Mouse (Mus musculus): Measurements from ENCODE around the gene Rbfox3. TPM values are rescaled to one million over a fixed set of nuclear protein-coding genes. Genes with fewer than 3 reads are reported as not detected.

Gene Rbfox3
- polyA plus RNA-seq, 1 experiment from 2014 or later, result 0.26 TPM

DNA sequence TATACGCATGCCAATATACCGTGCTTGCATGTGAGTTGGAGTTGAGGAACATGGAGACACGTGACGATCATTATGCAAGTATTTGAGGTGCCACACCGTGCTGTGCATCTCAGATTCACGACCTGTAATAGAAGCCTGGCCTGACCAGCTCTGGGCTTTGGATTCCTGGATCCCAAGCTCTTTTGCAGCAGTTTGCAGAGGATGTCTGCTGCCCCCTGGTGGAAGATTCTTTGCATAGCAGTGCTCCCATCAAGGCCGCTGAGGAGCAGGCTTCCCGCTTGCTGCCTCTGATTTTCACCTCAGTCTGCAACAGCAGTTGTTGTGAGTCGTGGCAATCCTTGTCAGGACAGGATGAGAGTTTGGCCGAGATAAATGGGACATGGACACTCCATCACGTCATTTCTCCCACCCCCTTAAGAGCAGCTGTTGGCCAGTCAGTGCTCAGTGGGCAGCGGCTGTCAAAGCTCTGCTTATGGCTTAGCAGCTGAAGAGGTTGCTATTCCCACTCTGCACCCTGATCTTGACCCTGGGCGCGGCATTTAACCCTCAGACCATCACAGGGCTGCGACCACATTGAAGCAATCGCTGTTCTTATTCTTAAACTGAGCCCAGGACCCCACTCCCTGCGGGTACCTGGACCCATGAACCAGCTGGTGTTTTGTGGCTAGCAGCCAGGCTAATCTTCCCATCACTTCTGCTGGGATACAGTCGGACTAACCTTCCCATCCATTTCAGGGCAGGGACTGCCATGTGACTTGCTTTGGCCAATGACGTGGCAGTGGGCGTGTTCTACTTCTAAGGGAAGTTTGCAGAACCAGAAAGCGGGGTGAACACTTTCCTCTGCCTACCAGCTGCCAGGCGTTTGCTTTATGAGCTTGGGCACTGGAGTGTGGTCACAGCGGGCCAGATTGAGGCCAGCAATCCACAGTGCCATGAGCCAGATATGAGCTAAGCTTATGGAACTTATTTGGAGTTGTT lies 172.3 kb downstream of the Rbfox3 start:
- WGBS, result 12% methylated on average over 23 of the region's 23 CpGs
- Histone ChIP-seq H3K27me3 (replicated peaks) (peaks cover 48% of the 10 kb centered on the region), H3K36me3 (no peaks in the 10 kb centered on the region), H3K9me3 (replicated peaks) (no peaks in the 10 kb centered on the region), H3K27ac (ENCODE audit: poor library complexity, severe bottlenecking) (no peak overlapping the region), H3K4me3 (no peak overlapping the region), H3K9ac (no peak overlapping the region), H3K4me2 (peak overlapping the region; percentile 17), H3K4me1 (replicated peaks) (peaks cover 9% of the 10 kb centered on the region; the same call in 1 of the 2 replicates)
- 0 out of 2 replicates have a peak, but pooled peaks have one; percentile 34 for ATAC-seq (ENCODE audit: insufficient number of reproducible peaks, low FRiP score)

DNA sequence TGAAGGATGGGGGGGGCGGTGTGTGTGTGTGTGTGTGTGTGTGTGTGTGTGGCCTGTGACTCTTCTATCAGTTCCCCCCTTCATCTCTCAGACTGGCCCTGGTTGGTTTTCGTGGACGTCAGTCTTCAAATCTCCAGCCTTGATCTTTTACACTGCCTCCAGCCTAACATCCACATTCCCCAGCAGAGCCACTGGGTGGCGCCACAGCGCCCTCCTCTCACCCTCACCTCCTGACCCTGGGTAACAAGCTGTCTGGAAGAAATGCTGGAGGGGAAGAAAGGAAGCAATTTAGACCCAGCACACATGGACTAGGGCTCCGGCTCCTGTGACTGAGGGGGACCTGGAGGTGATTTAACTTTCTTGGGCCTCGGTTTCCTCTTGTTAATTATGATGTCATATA lies 173.1 kb downstream of the Rbfox3 start:
- WGBS, result 45% methylated on average over 7 of the region's 7 CpGs
- H3K9ac ChIP-seq, result no peak overlapping the region
- H3K27ac ChIP-seq (ENCODE audit: poor library complexity, severe bottlenecking), result no peak overlapping the region
- H3K4me3 ChIP-seq, result no peak overlapping the region
- no peak for ATAC-seq (ENCODE audit: insufficient number of reproducible peaks, low FRiP score)
- no peak overlapping the region for H3K4me2 ChIP-seq
- peaks cover 40% of the 10 kb centered on the region for H3K27me3 ChIP-seq (replicated peaks)
- H3K36me3 ChIP-seq, result no peaks in the 10 kb centered on the region
- H3K9me3 ChIP-seq (replicated peaks), result no peaks in the 10 kb centered on the region
- H3K4me1 ChIP-seq (replicated peaks), result peaks cover 7% of the 10 kb centered on the region; the same call in 1 of the 2 replicates

- no peak overlapping the region for H3K4me3 ChIP-seq
- H3K27ac ChIP-seq (ENCODE audit: poor library complexity, severe bottlenecking), result no peak overlapping the region
- H3K27me3 ChIP-seq (replicated peaks), result peaks cover 36% of the 10 kb centered on the region
- H3K4me2 ChIP-seq, result no peak overlapping the region
- 52% methylated on average over 3 of the region's 3 CpGs for WGBS
- H3K4me1 ChIP-seq (replicated peaks), result peaks cover 7% of the 10 kb centered on the region; the same call in 1 of the 2 replicates
- no peak for ATAC-seq (ENCODE audit: insufficient number of reproducible peaks, low FRiP score)
- no peaks in the 10 kb centered on the region for H3K9me3 ChIP-seq (replicated peaks)
- H3K36me3 ChIP-seq, result no peaks in the 10 kb centered on the region
- no peak overlapping the region for H3K9ac ChIP-seq
Observed at GRCm38 (mm10) chr11:118737821-118738220, 173.6 kb downstream of the Rbfox3 start.

- no peak overlapping the region for H3K9ac ChIP-seq
- H3K36me3 ChIP-seq, result no peaks in the 10 kb centered on the region
- ATAC-seq (ENCODE audit: insufficient number of reproducible peaks, low FRiP score), result no peak
- no peak overlapping the region for H3K4me2 ChIP-seq
- no peaks in the 10 kb centered on the region for H3K9me3 ChIP-seq (replicated peaks)
- no peak overlapping the region for H3K4me3 ChIP-seq
- H3K4me1 ChIP-seq (replicated peaks), result peaks cover 8% of the 10 kb centered on the region; the same call in 1 of the 2 replicates
- peaks cover 36% of the 10 kb centered on the region for H3K27me3 ChIP-seq (replicated peaks)
- H3K27ac ChIP-seq (ENCODE audit: poor library complexity, severe bottlenecking), result no peak overlapping the region
- 74% methylated on average over 4 of the region's 4 CpGs for WGBS
Observed at GRCm38 (mm10) chr11:118736993-118737392, 174.4 kb downstream of the Rbfox3 start.

GRCm38 (mm10) chr11:118731655-118732054 lies 179.7 kb downstream of the Rbfox3 start:
- H3K4me2 ChIP-seq, result no peak overlapping the region
- H3K4me3 ChIP-seq, result no peak overlapping the region
- peaks cover 31% of the 10 kb centered on the region for H3K4me1 ChIP-seq (replicated peaks)
- H3K27ac ChIP-seq (ENCODE audit: poor library complexity, severe bottlenecking), result no peak overlapping the region
- no peak for ATAC-seq (ENCODE audit: insufficient number of reproducible peaks, low FRiP score)
- no peak overlapping the region for H3K9ac ChIP-seq
- H3K36me3 ChIP-seq, result no peaks in the 10 kb centered on the region
- 69% methylated on average over 5 of the region's 5 CpGs for WGBS
- no peaks in the 10 kb centered on the region for H3K9me3 ChIP-seq (replicated peaks)
- 0 out of 2 replicates have a peak, but pooled peaks cover 14% of the 10 kb centered on the region for H3K27me3 ChIP-seq (replicated peaks)

- WGBS, result 19% methylated on average over 8 of the region's 8 CpGs
- Histone ChIP-seq H3K9me3 (replicated peaks) (no peaks in the 10 kb centered on the region), H3K9ac (no peak overlapping the region), H3K4me3 (no peak overlapping the region), H3K4me1 (replicated peaks) (peaks cover 29% of the 10 kb centered on the region), H3K27me3 (replicated peaks) (0 out of 2 replicates have a peak, but pooled peaks cover 8% of the 10 kb centered on the region), H3K4me2 (no peak overlapping the region), H3K36me3 (no peaks in the 10 kb centered on the region), H3K27ac (ENCODE audit: poor library complexity, severe bottlenecking) (no peak overlapping the region)
- ATAC-seq (ENCODE audit: insufficient number of reproducible peaks, low FRiP score), result peak; percentile 54; the same call in 1 of the 2 replicates
Observed at GRCm38 (mm10) chr11:118729373-118729772, 182.0 kb downstream of the Rbfox3 start.

GRCm38 (mm10) chr11:118728797-118729196 lies 182.6 kb downstream of the Rbfox3 start:
- Histone ChIP-seq H3K9me3 (replicated peaks) (no peaks in the 10 kb centered on the region), H3K9ac (no peak overlapping the region), H3K27ac (ENCODE audit: poor library complexity, severe bottlenecking) (no peak overlapping the region), H3K4me2 (no peak overlapping the region), H3K4me1 (replicated peaks) (peaks cover 29% of the 10 kb centered on the region), H3K36me3 (no peaks in the 10 kb centered on the region), H3K27me3 (replicated peaks) (0 out of 2 replicates have a peak, but pooled peaks cover 8% of the 10 kb centered on the region), H3K4me3 (no peak overlapping the region)
- WGBS, result 52% methylated on average over 12 of the region's 12 CpGs
- no peak for ATAC-seq (ENCODE audit: insufficient number of reproducible peaks, low FRiP score)

GRCm38 (mm10) chr11:118728083-118728551 lies 183.3 kb downstream of the Rbfox3 start:
- H3K4me2 ChIP-seq, result no peak overlapping the region
- 17% methylated on average over 8 of the region's 8 CpGs for WGBS
- ATAC-seq (ENCODE audit: insufficient number of reproducible peaks, low FRiP score), result no peak
- H3K4me1 ChIP-seq (replicated peaks), result peaks cover 29% of the 10 kb centered on the region
- no peaks in the 10 kb centered on the region for H3K36me3 ChIP-seq
- H3K4me3 ChIP-seq, result no peak overlapping the region
- no peak overlapping the region for H3K9ac ChIP-seq
- 0 out of 2 replicates have a peak, but pooled peaks cover 8% of the 10 kb centered on the region for H3K27me3 ChIP-seq (replicated peaks)
- H3K9me3 ChIP-seq (replicated peaks), result no peaks in the 10 kb centered on the region
- H3K27ac ChIP-seq (ENCODE audit: poor library complexity, severe bottlenecking), result no peak overlapping the region

GRCm38 (mm10) chr11:118726430-118726829 lies 185.0 kb downstream of the Rbfox3 start:
- H3K36me3 ChIP-seq, result no peaks in the 10 kb centered on the region
- no peak overlapping the region for H3K9ac ChIP-seq
- no peak overlapping the region for H3K27ac ChIP-seq (ENCODE audit: poor library complexity, severe bottlenecking)
- no peak for ATAC-seq (ENCODE audit: insufficient number of reproducible peaks, low FRiP score)
- no peaks in the 10 kb centered on the region for H3K9me3 ChIP-seq (replicated peaks)
- no peak overlapping the region for H3K4me2 ChIP-seq
- 74% methylated on average over 8 of the region's 8 CpGs for WGBS
- H3K4me3 ChIP-seq, result no peak overlapping the region
- H3K27me3 ChIP-seq (replicated peaks), result peaks cover 20% of the 10 kb centered on the region; the same call in 1 of the 2 replicates
- H3K4me1 ChIP-seq (replicated peaks), result peaks cover 22% of the 10 kb centered on the region

DNA sequence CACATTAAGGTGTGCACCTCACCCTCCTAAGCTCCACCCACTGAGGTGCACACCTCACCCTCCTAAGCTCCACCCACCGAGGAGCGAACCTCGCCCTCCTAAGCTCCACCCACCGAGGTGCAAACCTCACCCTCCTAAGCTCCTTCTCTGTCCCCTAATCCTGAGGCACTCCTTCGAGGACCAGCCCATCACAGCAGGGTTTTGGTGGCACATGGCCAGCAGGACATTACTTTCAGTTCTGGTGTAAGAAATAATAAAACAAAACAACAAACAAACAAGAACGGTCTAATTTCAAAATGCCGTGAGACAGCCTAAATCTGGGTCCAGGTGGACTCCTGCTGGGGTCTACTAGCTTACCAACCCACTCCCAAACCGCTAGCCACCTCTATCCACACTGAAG lies 187.0 kb downstream of the Rbfox3 start:
- no peak overlapping the region for H3K27ac ChIP-seq (ENCODE audit: poor library complexity, severe bottlenecking)
- H3K36me3 ChIP-seq, result no peaks in the 10 kb centered on the region
- peaks cover 30% of the 10 kb centered on the region; the same call in 1 of the 2 replicates for H3K27me3 ChIP-seq (replicated peaks)
- ATAC-seq (ENCODE audit: insufficient number of reproducible peaks, low FRiP score), result no peak
- H3K4me1 ChIP-seq (replicated peaks), result peaks cover 20% of the 10 kb centered on the region
- WGBS, result 78% methylated on average over 8 of the region's 8 CpGs
- H3K4me3 ChIP-seq, result no peak overlapping the region
- H3K9me3 ChIP-seq (replicated peaks), result no peaks in the 10 kb centered on the region; the same call in 1 of the 2 replicates
- no peak overlapping the region for H3K9ac ChIP-seq
- H3K4me2 ChIP-seq, result no peak overlapping the region

DNA sequence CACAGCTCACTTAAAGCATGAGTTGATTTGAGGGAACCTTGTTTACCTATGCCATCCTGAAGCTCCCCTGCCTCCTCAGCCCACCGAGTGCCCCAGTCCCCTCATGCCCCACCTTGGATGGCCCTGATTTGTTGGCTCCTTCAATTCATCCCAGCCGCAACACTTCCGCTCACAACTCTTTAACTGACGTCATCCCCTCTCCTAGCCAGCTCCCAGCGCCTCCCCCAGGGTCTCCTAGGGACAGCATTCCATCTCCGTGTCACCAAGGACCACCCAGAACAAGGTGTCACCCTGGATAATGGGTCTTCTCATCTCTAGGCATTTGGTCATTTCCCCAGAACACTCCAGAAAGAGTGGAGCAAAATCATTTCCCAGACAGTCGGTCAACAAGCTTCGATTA lies 188.2 kb downstream of the Rbfox3 start:
- H3K4me1 ChIP-seq (replicated peaks), result peaks cover 8% of the 10 kb centered on the region
- no peak overlapping the region for H3K4me2 ChIP-seq
- H3K9me3 ChIP-seq (replicated peaks), result no peaks in the 10 kb centered on the region; the same call in 1 of the 2 replicates
- ATAC-seq (ENCODE audit: insufficient number of reproducible peaks, low FRiP score), result no peak
- H3K9ac ChIP-seq, result no peak overlapping the region
- peaks cover 32% of the 10 kb centered on the region; the same call in 1 of the 2 replicates for H3K27me3 ChIP-seq (replicated peaks)
- H3K4me3 ChIP-seq, result no peak overlapping the region
- no peak overlapping the region for H3K27ac ChIP-seq (ENCODE audit: poor library complexity, severe bottlenecking)
- H3K36me3 ChIP-seq, result no peaks in the 10 kb centered on the region
- WGBS, result 53% methylated on average over 8 of the region's 8 CpGs

Data from heart, embryonic 12.5 days (tissue).